Mouse (Mus musculus): ENCODE data around the gene Epgn. TPM values are rescaled to one million over a fixed set of nuclear protein-coding genes. Genes with fewer than 3 reads are reported as not detected.

Epgn gene
- not detected in 2 replicates for polyA plus RNA-seq (2015; fragmentation: Nextera tagmentation; extraction: Ambion mirVana)

GRCm38 (mm10) chr5:91027164-91027563, at the start of gene Epgn:
Gene Epgn (plus strand): TSS chr5:91027464.

GRCm38 (mm10) chr5:91074450-91074950, 47.2 kb downstream of the Epgn start, which contains the start of gene Ereg:
Gene Ereg (plus strand): TSS chr5:91074622.

Other genes starting within 250 kb of the Epgn start
- gene Cxcl3, start 241.4 kb upstream of the Epgn start, polyA plus RNA-seq (2015; fragmentation: Nextera tagmentation; extraction: Ambion mirVana): not detected in 2 replicates
- not detected in 2 replicates for gene Cxcl15, start 232.9 kb upstream of the Epgn start, polyA plus RNA-seq (2015; fragmentation: Nextera tagmentation; extraction: Ambion mirVana)
- gene Cxcl1, start 136.2 kb upstream of the Epgn start, polyA plus RNA-seq (2015; fragmentation: Nextera tagmentation; extraction: Ambion mirVana): 0.34 and 0.55 TPM in 2 replicates
- 0.11 and 0.15 TPM in 2 replicates for gene Cxcl2, start 123.6 kb upstream of the Epgn start, polyA plus RNA-seq (2015; fragmentation: Nextera tagmentation; extraction: Ambion mirVana)
- 16.9 and 22.3 TPM in 2 replicates for gene Mthfd2l, start 96.3 kb upstream of the Epgn start, polyA plus RNA-seq (2015; fragmentation: Nextera tagmentation; extraction: Ambion mirVana)
- gene Ereg, start 47.2 kb downstream of the Epgn start, polyA plus RNA-seq (2015; fragmentation: Nextera tagmentation; extraction: Ambion mirVana): 0.02 and 0.05 TPM in 2 replicates
- not detected in 2 replicates for gene Areg, start 112.1 kb downstream of the Epgn start, polyA plus RNA-seq (2015; fragmentation: Nextera tagmentation; extraction: Ambion mirVana)